Mouse (Mus musculus) lung, postnatal 14 days (tissue): Measurements from ENCODE around the gene Anapc16.
A peak's percentile ranks its signal among the peaks of the same experiment; 100 is the strongest.

Source experiments
- DNase-seq: peaks from one replicate; pipeline ENCODE4 v3.0.0; 2021

Gene Anapc16

DNA sequence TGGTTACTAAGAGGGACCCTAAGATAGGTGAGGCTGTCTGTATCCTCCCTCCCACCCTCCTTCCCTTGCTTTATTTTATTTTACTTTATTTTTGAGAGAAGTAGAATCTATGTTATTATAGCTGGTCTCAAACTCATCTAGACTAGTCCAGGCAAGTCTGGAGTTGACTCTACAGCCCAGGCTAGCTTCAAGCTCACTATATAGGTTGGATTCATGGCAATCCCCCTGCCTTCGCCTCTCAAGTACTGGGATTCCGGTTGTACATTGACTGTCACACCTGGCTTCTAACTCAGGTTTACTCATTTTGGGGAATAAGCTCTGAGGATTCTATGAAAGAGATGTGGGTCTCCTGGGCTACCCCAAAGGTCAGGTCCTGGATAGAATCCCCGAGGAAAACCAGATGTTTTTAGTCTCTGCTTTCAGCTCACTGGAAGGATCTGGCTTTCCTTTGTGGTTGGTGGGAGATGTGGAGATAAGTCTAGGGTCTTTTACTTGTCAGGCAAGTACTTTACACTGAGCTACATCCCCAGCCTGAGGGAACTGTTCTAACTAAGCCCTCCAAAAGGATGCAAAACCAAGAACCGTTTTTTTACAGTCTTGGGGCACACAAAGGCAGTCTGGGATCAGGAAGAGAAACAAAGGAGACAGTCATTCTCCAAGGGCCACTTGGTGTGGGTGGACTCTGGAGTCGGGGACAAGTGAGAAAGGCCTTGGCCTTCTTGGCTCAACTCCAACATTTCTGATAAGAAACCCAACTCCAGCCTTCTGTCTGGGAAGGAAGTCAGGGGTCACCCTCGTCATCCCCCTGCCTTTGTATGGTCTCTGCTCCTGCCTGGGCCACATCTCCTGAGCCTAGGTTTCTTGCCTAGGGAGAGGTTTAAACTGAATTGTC lies 54.3 kb downstream of the Anapc16 start:
- no peak for DNase-seq

DNA sequence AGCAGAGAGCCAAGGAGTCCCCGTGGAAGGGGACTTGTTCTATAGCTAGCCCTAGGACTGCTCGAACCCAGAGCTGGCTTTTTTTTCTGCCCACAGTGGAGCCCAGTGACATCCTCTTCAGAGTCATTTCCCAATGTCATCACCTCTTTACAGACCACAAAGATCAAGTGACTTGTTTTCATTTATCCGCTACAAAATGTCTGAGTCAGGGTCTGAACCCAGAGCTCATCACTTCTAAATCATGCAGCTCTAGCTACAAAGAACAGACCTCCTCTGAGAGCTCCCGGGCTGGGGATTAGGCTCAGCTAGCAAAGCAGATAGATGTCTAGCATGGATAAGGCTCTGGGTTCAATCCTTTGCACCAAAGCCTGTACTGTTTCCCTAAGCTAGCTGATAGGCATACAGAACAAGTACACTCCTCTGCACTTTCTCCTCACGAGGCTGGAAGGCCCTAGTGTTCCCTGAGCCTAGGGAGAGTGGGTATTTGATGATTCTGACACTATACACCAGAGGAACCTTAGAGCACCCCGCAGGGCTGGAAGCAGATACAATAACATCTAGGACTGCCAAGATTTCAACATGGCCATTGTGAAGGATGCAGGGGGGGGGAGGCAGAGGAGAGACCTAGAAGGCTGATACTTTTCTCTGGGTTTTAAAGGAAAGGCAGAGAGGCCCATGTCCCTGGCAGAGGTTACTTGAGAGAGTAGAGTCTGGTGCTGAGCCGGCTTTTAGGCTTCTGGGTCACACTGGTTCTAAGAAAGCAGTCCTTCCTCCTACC lies 55.5 kb downstream of the Anapc16 start:
- DNase-seq, result no peak

GRCm38 (mm10) chr10:59946362-59946761 lies 56.6 kb downstream of the Anapc16 start:
- no peak for DNase-seq

GRCm38 (mm10) chr10:59945416-59945815 lies 57.5 kb downstream of the Anapc16 start:
- no peak for DNase-seq

GRCm38 (mm10) chr10:59943421-59943989 lies 59.4 kb downstream of the Anapc16 start:
- DNase-seq, result peak; percentile 89

- DNase-seq, result peak; percentile 71
Observed at GRCm38 (mm10) chr10:59942847-59943420, 60.0 kb downstream of the Anapc16 start.

DNA sequence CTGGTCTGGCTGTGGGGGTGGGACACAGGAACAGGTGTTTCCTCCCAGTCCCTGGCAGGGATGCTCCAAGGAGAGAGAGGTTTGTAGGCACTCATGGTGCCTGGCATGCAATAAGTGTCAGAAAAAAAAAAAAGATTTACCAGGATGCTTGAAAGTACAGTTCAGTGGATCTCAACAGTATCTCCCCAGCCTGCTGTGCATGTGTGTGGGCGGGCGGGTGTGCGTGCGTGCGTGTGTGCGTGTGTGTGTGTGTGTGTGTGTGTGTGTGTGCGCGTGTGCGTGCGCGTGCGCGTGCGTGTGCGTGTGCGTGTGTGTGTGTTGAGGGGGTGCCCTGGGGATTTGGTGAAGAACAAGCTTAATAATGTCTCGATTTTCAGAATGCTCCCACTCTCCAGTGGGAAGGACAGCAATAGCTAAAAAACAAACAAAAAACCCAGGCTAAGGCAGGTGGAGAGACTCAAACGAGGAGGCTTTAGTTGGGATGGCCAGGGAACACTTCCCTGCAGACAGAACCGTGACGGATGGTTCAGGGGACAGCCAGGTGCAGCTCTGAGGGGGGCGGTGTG lies 60.6 kb downstream of the Anapc16 start:
- DNase-seq, result no peak

DNA sequence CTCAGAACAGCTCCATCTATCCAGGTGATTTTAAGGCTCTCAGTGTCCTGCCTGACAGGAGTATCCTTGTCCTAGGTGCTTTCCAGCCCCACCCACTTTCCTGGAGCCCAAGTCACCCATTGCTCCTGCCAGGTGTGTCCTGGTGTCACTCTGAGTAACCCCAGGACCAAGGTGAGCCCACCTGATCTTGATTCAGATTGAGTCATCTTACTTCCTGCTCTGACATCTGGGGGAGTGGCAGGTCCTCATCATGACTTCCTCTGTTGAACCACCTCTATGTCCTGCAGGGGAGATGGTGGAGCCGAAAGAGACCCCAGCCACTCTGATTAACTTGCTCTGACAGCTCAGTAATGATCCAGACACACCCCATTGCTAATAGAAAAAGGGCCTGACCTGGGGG lies 63.9 kb downstream of the Anapc16 start:
- DNase-seq, result no peak

DNA sequence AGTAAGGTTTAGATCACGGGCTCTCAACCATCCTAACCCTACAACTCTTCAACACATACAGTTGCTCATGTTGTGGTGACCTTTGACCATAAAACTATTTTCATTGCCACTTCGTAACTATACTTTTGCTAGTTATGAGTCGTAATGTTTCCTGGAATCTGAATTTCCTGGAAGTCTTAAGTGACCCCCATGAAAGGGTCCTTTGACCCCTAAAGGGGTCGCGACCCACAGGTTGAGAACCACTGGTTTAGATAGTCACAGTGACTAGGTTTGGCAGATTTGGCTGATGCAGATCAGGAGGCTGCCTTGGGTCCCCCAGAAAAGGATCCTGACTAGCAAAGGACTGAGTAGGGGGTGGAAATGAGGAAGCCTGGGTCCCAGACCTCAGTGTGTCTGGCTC lies 64.3 kb downstream of the Anapc16 start:
- DNase-seq, result no peak
